27 mouse cellular contexts compared by ENCODE assay signal in genomic region chr4:137556673-137557210, GRCm38 (mm10). TPM values are rescaled to one million over a fixed set of nuclear protein-coding genes. Genes with fewer than 3 reads are reported as not detected.
DNase-seq lines count a peak whose midpoint lies in the region; ATAC-seq and TF ChIP-seq lines count a peak whose summit lies in the region.
"Had no signal": no experiment of that assay in that cellular context is flagged by ENCODE, and none has a peak within 500 bp of the region (broad histone marks: within the 10 kb centered on the region; RNA-seq: fewer than 3 reads in every experiment).

No protein-coding gene starts in this region.

- no peak for DNase-seq in kidney, postnatal 36 days
- peak; percentile 70 for DNase-seq in kidney, postnatal 0 days (ENCODE audit: low spot score)
- DNase-seq in kidney, adult 11 months: no peak
- DNase-seq in Patski (ENCODE audit: low read depth, low spot score): peak; percentile 68
- no peak for DNase-seq in spleen, adult 18-20 months
- DNase-seq: adrenal gland, adult 2 months; adrenal gland, postnatal 10 days; adrenal gland, postnatal 25 days; cerebellum, adult 11 months; cerebellum, adult 18-20 months; cerebellum, adult 8-10 months; cerebellum, adult 9-11 months; cerebellum, postnatal 14 days; cerebellum, postnatal 36 days; embryo, embryonic 11 days had no signal

- H3K4me1 ChIP-seq in kidney, embryonic 15.5 days: peaks cover 11% of the 10 kb centered on the region
- H3K4me1 ChIP-seq in kidney, postnatal 0 days (replicated peaks; ENCODE audit: insufficient read depth, low read length): no peaks in the 10 kb centered on the region
- H3K4me1 ChIP-seq: embryonic facial prominence, embryonic 13.5 days; embryonic facial prominence, embryonic 15.5 days; forebrain, embryonic 10.5 days; forebrain, embryonic 12.5 days had no signal

- no peak overlapping the region for H3K9ac ChIP-seq in kidney, embryonic 15.5 days
- H3K9ac ChIP-seq in kidney, postnatal 0 days (ENCODE audit: low read depth, low read length): no peak overlapping the region
- H3K9ac ChIP-seq: embryonic facial prominence, embryonic 13.5 days; embryonic facial prominence, embryonic 15.5 days; forebrain, embryonic 12.5 days had no signal

- peak; percentile 71 for ATAC-seq in kidney, embryonic 15.5 days (replicated peaks; ENCODE audit: low FRiP score)
- peak; percentile 74 for ATAC-seq in kidney, postnatal 0 days (replicated peaks; ENCODE audit: low FRiP score, low read depth)
- ATAC-seq in Patski: peak; percentile 44
- ATAC-seq: forebrain, embryonic 14.5 days; forebrain, embryonic 16.5 days had no signal

- POLR2A ChIA-PET in Patski (lab: Charles Lee): no interaction called here

- no peak overlapping the region for H3K4me3 ChIP-seq in kidney, embryonic 15.5 days (replicated peaks)
- no peak overlapping the region for H3K4me3 ChIP-seq in kidney, postnatal 0 days (replicated peaks; ENCODE audit: low read depth, low read length)
- H3K4me3 ChIP-seq: embryonic facial prominence, embryonic 13.5 days; embryonic facial prominence, embryonic 15.5 days; erythroblast, embryonic 14.5 days; forebrain, embryonic 10.5 days; forebrain, embryonic 12.5 days had no signal

- WGBS in kidney, embryonic 15.5 days: 43% methylated on average over 16 of the region's 16 CpGs
- WGBS in kidney, postnatal 0 days: 46% methylated on average over 16 of the region's 16 CpGs

- H3K27ac ChIP-seq in kidney, embryonic 15.5 days: peak overlapping the region; percentile 41
- no peak overlapping the region for H3K27ac ChIP-seq in kidney, postnatal 0 days
- H3K27ac ChIP-seq: embryonic facial prominence, embryonic 13.5 days; embryonic facial prominence, embryonic 15.5 days; forebrain, embryonic 10.5 days; forebrain, embryonic 12.5 days had no signal

- TF ChIP-seq CTCF in kidney, postnatal 0 days (IDR thresholded peaks at IDR 0.05; ENCODE audit: low read depth): no peak
- no peak for TF ChIP-seq CTCF in Patski (IDR thresholded peaks at IDR 0.05)

- CTCF ChIA-PET in Patski (lab: Charles Lee): no interaction called here

- peaks cover 92% of the 10 kb centered on the region for H3K36me3 ChIP-seq in kidney, embryonic 15.5 days
- H3K36me3 ChIP-seq in kidney, postnatal 0 days (ENCODE audit: insufficient read depth, low read length): peaks cover 69% of the 10 kb centered on the region
- H3K36me3 ChIP-seq: G1E had no signal

- in situ Hi-C loops in Patski (cut with MboI; ENCODE audit: low pct_unique_long_range_greater_than_20kb): no loop called here

- no peaks in the 10 kb centered on the region for H3K27me3 ChIP-seq in kidney, embryonic 15.5 days
- H3K27me3 ChIP-seq in kidney, postnatal 0 days (ENCODE audit: insufficient read depth, low read length): no peaks in the 10 kb centered on the region
- no peaks in the 10 kb centered on the region for H3K27me3 ChIP-seq in Patski
- H3K27me3 ChIP-seq: embryonic facial prominence, embryonic 13.5 days; embryonic facial prominence, embryonic 15.5 days; forebrain, embryonic 12.5 days had no signal

- no peak overlapping the region for H3K4me2 ChIP-seq in kidney, embryonic 15.5 days
- H3K4me2 ChIP-seq in kidney, postnatal 0 days (ENCODE audit: low read length): no peak overlapping the region
- H3K4me2 ChIP-seq: embryonic facial prominence, embryonic 13.5 days; embryonic facial prominence, embryonic 15.5 days; forebrain, embryonic 12.5 days had no signal

- no peaks in the 10 kb centered on the region for H3K9me3 ChIP-seq in kidney, embryonic 15.5 days (replicated peaks)
- no peaks in the 10 kb centered on the region for H3K9me3 ChIP-seq in kidney, postnatal 0 days (replicated peaks; ENCODE audit: low read length)
- H3K9me3 ChIP-seq: embryonic facial prominence, embryonic 13.5 days; embryonic facial prominence, embryonic 15.5 days; forebrain, embryonic 10.5 days; forebrain, embryonic 12.5 days; G1E had no signal

RNA-seq across cellular contexts. Expression of gene Ldlrad2, which starts 17.6 kb away (rescaled TPM):
- polyA plus RNA-seq in kidney, embryonic 15.5 days (2015; fragmentation: Nextera tagmentation; extraction: Ambion mirVana): not detected in 2 replicates
- not detected in 2 replicates for polyA plus RNA-seq in kidney, postnatal 0 days (2015; fragmentation: Nextera tagmentation; extraction: Ambion mirVana)
- not detected for polyA plus RNA-seq in Patski (2021)
- polyA plus RNA-seq: brain, embryonic 14.5 days; C2C12; embryonic facial prominence, embryonic 11.5 days; embryonic facial prominence, embryonic 13.5 days; erythroblast, embryonic 14.5 days; forebrain, embryonic 10.5 days; forebrain, embryonic 12.5 days; forebrain, embryonic 14.5 days; forebrain, embryonic 16.5 days; G1E had no signal

RNA-seq across cellular contexts. Expression of gene Usp48, which starts 36.8 kb away (rescaled TPM):
- 64.8 and 72.9 TPM in 2 replicates for polyA plus RNA-seq in kidney, embryonic 15.5 days (2015; fragmentation: Nextera tagmentation; extraction: Ambion mirVana)
- 40.4 and 49.2 TPM in 2 replicates for polyA plus RNA-seq in kidney, postnatal 0 days (2015; fragmentation: Nextera tagmentation; extraction: Ambion mirVana)
- polyA plus RNA-seq in Patski (2021): 57.0 TPM

Comparison
In these comparisons a context has a peak if more than half of its experiments do, and no peak if none do; other contexts are left out.
1. DNase-seq: peak in kidney, postnatal 0 days (single experiment) and Patski (single experiment); none in kidney, postnatal 36 days (0 of 2), kidney, adult 11 months (single experiment) and spleen, adult 18-20 months (0 of 2).
2. Peak in every context shown above with its lines, with median percentiles within 50 percentile points of each other: ATAC-seq.